In genomic region chr6:99990604-99991003, GRCm38 (mm10) we compare ENCODE assay signal across 12 mouse cellular contexts.
A peak's percentile ranks its signal among the peaks of the same experiment; 100 is the strongest.
DNase-seq lines count a peak whose midpoint lies in the region; ATAC-seq and TF ChIP-seq lines count a peak whose summit lies in the region.
"Had no signal": no experiment of that assay in that cellular context is flagged by ENCODE, and none has a peak within 500 bp of the region (broad histone marks: within the 10 kb centered on the region; RNA-seq: fewer than 3 reads in every experiment).

No protein-coding gene starts in this region.

- H3K27ac ChIP-seq in heart, embryonic 10.5 days = peak overlapping the region; percentile 64; the same call in 1 of the 2 replicates
- H3K27ac ChIP-seq in intestine, embryonic 14.5 days (ENCODE audit: low read depth) = peak overlapping the region; percentile 77; the same call in 1 of the 2 replicates
- H3K27ac ChIP-seq in intestine, postnatal 0 days (ENCODE audit: low read depth, low read length) = no peak overlapping the region
- no peak overlapping the region for H3K27ac ChIP-seq in liver, embryonic 14.5 days
- H3K27ac ChIP-seq: layer of hippocampus, adult 2 months; left cerebral cortex, adult 2 months had no signal

- H3K4me3 ChIP-seq in heart, embryonic 10.5 days = no peak overlapping the region
- H3K4me3 ChIP-seq in intestine, embryonic 14.5 days (ENCODE audit: low read depth, low read length) = no peak overlapping the region
- no peak overlapping the region for H3K4me3 ChIP-seq in intestine, postnatal 0 days (ENCODE audit: low read depth, low read length)
- H3K4me3 ChIP-seq in liver, embryonic 14.5 days (ENCODE audit: insufficient read depth in 1 of 2, low read depth in 2 of 2, low read length in 2 of 2) = no peak overlapping the region
- H3K4me3 ChIP-seq: layer of hippocampus, adult 2 months; left cerebral cortex, adult 2 months had no signal

- no peaks in the 10 kb centered on the region for H3K9me3 ChIP-seq in heart, embryonic 10.5 days
- H3K9me3 ChIP-seq in intestine, embryonic 14.5 days (ENCODE audit: control insufficient read depth, low read length) = no peaks in the 10 kb centered on the region
- no peaks in the 10 kb centered on the region for H3K9me3 ChIP-seq in intestine, postnatal 0 days (ENCODE audit: control insufficient read depth)
- H3K9me3 ChIP-seq in liver, embryonic 14.5 days (ENCODE audit: control insufficient read depth, low read length) = no peaks in the 10 kb centered on the region

- no peak for TF ChIP-seq CTCF in intestine, postnatal 0 days (IDR thresholded peaks at IDR 0.05; ENCODE audit: low read depth)
- no peak for TF ChIP-seq CTCF in liver, embryonic 14.5 days (IDR thresholded peaks at IDR 0.05; ENCODE audit: low read depth)

- no peak for DNase-seq in heart, embryonic 10.5 days (ENCODE audit: low spot score)
- DNase-seq in heart, adult 11 months = no peak
- no peak for DNase-seq in intestine, embryonic 14.5 days (ENCODE audit: low spot score)
- DNase-seq in MN1 (ENCODE audit: low spot score) = peak; percentile 21
- no peak for DNase-seq in liver, embryonic 14.5 days (ENCODE audit: low read depth in 3 of 3, low spot score in 3 of 3)
- DNase-seq in layer of hippocampus, postnatal 25 days (ENCODE audit: extremely low spot score in 1 of 2, low spot score in 1 of 2) = no peak
- DNase-seq: retina, postnatal 1 day; thymus, postnatal 25 days had no signal

- no peak overlapping the region for H3K9ac ChIP-seq in intestine, embryonic 14.5 days (ENCODE audit: low read length)
- H3K9ac ChIP-seq in intestine, postnatal 0 days (ENCODE audit: low read depth, low read length) = no peak overlapping the region
- H3K9ac ChIP-seq in liver, embryonic 14.5 days (replicated peaks) = no peak overlapping the region

- TF ChIP-seq EP300 in liver, embryonic 14.5 days (IDR thresholded peaks at IDR 0.05; ENCODE audit: low read depth) = no peak

- H3K36me3 ChIP-seq in heart, embryonic 10.5 days = no peaks in the 10 kb centered on the region
- H3K36me3 ChIP-seq in intestine, embryonic 14.5 days (ENCODE audit: control insufficient read depth, insufficient read depth, low read length) = no peaks in the 10 kb centered on the region
- H3K36me3 ChIP-seq in intestine, postnatal 0 days (ENCODE audit: control insufficient read depth, insufficient read depth) = no peaks in the 10 kb centered on the region
- no peaks in the 10 kb centered on the region for H3K36me3 ChIP-seq in liver, embryonic 14.5 days (replicated peaks; ENCODE audit: control insufficient read depth, insufficient read depth, low read depth)

- 69% methylated on average over 6 of the region's 6 CpGs for WGBS in heart, embryonic 10.5 days
- WGBS in intestine, embryonic 14.5 days = 78% methylated on average over 6 of the region's 6 CpGs
- 76% methylated on average over 6 of the region's 6 CpGs for WGBS in intestine, postnatal 0 days
- 67% methylated on average over 6 of the region's 6 CpGs for WGBS in liver, embryonic 14.5 days (ENCODE audit: insufficient replicate concordance)

- H3K4me2 ChIP-seq in intestine, embryonic 14.5 days (ENCODE audit: low read length) = no peak overlapping the region
- no peak overlapping the region for H3K4me2 ChIP-seq in intestine, postnatal 0 days (replicated peaks; ENCODE audit: low read depth)
- H3K4me2 ChIP-seq in liver, embryonic 14.5 days (ENCODE audit: low read depth) = no peak overlapping the region

- H3K27me3 ChIP-seq in heart, embryonic 10.5 days (ENCODE audit: insufficient read depth, poor library complexity, severe bottlenecking) = peaks cover 69% of the 10 kb centered on the region
- H3K27me3 ChIP-seq in intestine, embryonic 14.5 days (replicated peaks; ENCODE audit: control insufficient read depth, insufficient read depth, low read length) = peaks cover 1% of the 10 kb centered on the region; the same call in 1 of the 2 replicates
- H3K27me3 ChIP-seq in intestine, postnatal 0 days (replicated peaks; ENCODE audit: control insufficient read depth, insufficient read depth, low read length) = no peaks in the 10 kb centered on the region; the same call in 1 of the 2 replicates
- H3K27me3 ChIP-seq in liver, embryonic 14.5 days (ENCODE audit: control insufficient read depth, insufficient read depth, low read length) = no peaks in the 10 kb centered on the region

- peaks cover 47% of the 10 kb centered on the region for H3K4me1 ChIP-seq in heart, embryonic 10.5 days
- H3K4me1 ChIP-seq in intestine, embryonic 14.5 days (replicated peaks; ENCODE audit: control insufficient read depth, insufficient read depth, low read length) = peaks cover 21% of the 10 kb centered on the region
- H3K4me1 ChIP-seq in intestine, postnatal 0 days (replicated peaks; ENCODE audit: control insufficient read depth, insufficient read depth, low read length) = no peaks in the 10 kb centered on the region; the same call in 1 of the 2 replicates
- H3K4me1 ChIP-seq in liver, embryonic 14.5 days (replicated peaks; ENCODE audit: control insufficient read depth in 2 of 2, insufficient read depth in 2 of 2, low read length in 1 of 2) = peaks cover 0 to 12% of the 10 kb centered on the region in 2 experiments; a peak in 2 of 4 replicates

- ATAC-seq in intestine, embryonic 14.5 days (replicated peaks; ENCODE audit: low FRiP score, low TSS enrichment, low read depth) = peak; percentile 16; the same call in 1 of the 2 replicates
- ATAC-seq in intestine, postnatal 0 days = no peak
- 0 out of 2 replicates have a peak, but pooled peaks have one; percentile 6 for ATAC-seq in liver, embryonic 14.5 days (ENCODE audit: insufficient read depth)
- no peak for ATAC-seq in erythroblast, adult 5-6 weeks (replicated peaks; ENCODE audit: low FRiP score, poor library complexity, severe bottlenecking)

Comparison
In these comparisons a context has a peak if more than half of its experiments do, and no peak if none do; other contexts are left out.
1. H3K27ac ChIP-seq: peak in heart, embryonic 10.5 days (single experiment) and intestine, embryonic 14.5 days (single experiment); none in intestine, postnatal 0 days (single experiment) and liver, embryonic 14.5 days (single experiment).
2. ATAC-seq: peak in intestine, embryonic 14.5 days (single experiment) and liver, embryonic 14.5 days (single experiment); none in intestine, postnatal 0 days (single experiment) and erythroblast, adult 5-6 weeks (single experiment).